Mouse (Mus musculus): Measurements from ENCODE around the gene Rtkn2.
A peak's percentile ranks its signal among the peaks of the same experiment; 100 is the strongest.

Rtkn2 gene

DNA sequence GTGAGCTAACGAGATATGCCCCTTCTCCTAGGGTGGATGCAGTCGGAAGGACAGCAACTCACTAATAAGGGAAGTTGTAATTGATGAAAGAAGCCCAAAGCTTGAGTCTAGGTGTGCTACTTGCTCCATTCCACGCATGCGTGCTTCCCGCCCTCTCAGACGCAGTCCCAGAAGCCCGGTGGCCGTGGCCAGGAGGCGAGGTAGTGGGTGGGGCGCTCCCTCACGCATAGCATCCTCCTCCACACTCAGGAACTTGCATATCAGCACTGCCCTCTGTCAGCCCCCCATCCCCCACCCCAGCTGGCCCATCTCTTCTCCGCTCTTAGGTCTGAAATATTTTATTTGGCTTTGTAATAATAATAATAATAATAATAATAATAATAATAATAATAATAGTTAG is 16.0 kb downstream of the Rtkn2 start:
- DNase-seq (ENCODE audit: low spot score in 2 of 2) = no peak

- DNase-seq (ENCODE audit: low spot score in 2 of 2) = peak in 1 of 2 experiments; percentile 56
Observed at GRCm38 (mm10) chr10:67996171-67996570, 16.8 kb downstream of the Rtkn2 start.

DNA sequence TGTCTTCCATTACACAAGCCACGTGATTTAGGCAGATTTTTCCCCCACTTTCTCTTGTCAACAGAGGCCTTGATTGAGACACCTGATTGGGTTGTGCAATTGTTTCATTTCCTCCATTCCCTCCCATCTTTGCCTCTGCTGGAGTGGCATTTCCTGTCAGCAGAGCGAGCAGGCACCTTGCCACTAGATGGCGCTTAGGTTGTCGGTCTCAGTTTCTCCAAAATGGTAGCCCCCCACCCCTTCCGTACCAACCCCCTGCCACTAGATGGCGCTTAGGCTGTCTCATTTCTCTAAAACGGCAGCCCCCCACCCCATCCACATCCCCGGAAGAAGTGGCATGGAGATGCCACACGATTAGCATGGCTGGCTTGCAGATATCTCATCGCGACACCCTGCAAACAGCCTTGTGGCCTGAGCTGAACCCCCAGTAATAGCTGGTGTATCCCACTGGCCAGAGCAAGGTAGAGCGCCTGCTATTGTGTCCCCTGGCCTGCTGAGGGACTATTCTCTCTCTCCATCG is 18.8 kb downstream of the Rtkn2 start:
- DNase-seq (ENCODE audit: low spot score in 2 of 2) = peak; percentile 62 to 71

- DNase-seq (ENCODE audit: low spot score in 2 of 2) = no peak
Observed at GRCm38 (mm10) chr10:67999170-67999569, 19.8 kb downstream of the Rtkn2 start.

GRCm38 (mm10) chr10:68001456-68001855 is 22.1 kb downstream of the Rtkn2 start:
- DNase-seq (ENCODE audit: low spot score in 2 of 2) = no peak

DNA sequence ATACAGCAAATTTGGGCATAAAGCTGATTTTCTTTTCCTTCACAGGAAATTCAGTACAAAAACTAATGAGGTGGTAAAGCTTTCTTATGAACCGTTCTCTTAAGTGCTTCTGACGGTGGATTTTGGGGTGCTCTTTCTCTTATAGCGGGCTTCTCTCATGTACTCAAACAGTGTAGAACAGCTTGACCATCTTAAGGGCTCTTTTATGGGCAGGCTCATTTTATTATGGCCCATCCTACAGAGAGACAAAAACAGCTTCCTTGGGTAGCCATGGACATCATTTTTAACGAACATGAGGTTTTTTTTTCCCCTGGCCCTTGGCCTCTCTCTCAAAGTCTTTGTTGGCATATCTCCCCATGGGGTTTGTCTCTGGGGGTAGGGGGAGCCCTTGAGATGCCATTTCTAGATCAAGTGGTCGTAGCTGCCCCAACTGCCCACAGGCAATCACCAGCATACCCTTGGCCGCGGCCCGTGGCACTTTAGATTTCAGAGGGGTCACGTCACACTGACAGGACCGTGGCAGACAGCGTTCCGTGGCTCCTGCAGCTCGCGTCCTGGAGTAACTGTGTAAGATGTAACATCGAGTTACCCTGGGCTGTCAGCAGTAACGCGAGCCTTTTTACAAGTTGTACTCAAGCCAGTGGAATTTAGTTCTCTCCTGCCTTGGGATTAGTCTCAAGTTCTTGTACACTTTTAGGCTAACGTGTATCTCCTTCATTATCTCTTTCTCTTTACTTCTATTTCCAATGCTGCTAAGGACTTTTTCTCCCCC is 24.5 kb downstream of the Rtkn2 start:
- DNase-seq (ENCODE audit: low spot score in 2 of 2) = no peak

GRCm38 (mm10) chr10:68005404-68005803 is 26.0 kb downstream of the Rtkn2 start:
- no peak for DNase-seq (ENCODE audit: low spot score in 2 of 2)

DNA sequence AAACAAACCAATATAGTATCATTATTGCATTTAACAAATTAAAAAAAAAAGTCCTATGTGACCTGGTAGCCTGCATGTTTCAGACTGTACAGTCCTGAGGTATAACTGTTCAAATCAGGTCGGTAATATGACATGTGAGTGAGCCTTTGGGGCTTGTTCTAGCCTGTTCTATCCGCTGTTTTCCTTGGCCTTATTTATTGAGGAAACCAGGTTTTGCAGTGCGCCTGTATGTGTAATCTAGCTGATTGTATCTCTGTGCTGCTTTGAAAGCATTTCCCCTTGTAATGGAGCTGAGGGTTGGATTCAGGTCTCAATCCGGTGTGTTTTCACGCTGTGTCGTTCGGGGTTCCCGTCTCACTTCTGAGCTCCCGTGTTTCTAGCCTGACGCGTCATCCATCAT is 27.1 kb downstream of the Rtkn2 start:
- DNase-seq (ENCODE audit: low spot score in 2 of 2) = no peak

GRCm38 (mm10) chr10:68007103-68007502 is 27.7 kb downstream of the Rtkn2 start:
- DNase-seq (ENCODE audit: low spot score in 2 of 2) = no peak

- peak; percentile 36 to 53 for DNase-seq (ENCODE audit: low spot score in 2 of 2)
Observed at GRCm38 (mm10) chr10:68008198-68008955, 29.0 kb downstream of the Rtkn2 start.

- DNase-seq (ENCODE audit: low spot score in 2 of 2) = no peak
Observed at GRCm38 (mm10) chr10:68009301-68009700, 29.9 kb downstream of the Rtkn2 start.

DNA sequence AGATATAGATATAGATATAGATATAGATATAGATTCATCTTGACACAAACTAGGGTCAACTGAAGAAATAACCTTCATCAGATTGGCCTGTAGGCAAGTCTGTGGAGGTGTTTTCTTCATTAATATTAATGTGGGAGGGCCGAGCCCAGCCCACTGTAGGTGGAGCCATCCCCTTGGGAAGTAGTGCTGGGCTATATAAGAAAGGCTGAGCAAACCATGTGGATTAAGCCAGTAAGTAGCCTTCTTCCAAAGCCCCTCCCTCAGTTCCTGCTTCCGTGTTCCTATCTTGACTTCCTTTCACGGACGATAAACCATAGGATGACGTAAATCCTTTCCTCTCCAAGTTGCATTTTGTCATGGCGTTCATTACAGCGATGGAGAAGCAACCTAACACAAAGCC is 30.5 kb downstream of the Rtkn2 start:
- no peak for DNase-seq (ENCODE audit: low spot score in 2 of 2)

GRCm38 (mm10) chr10:68013137-68013536 is 33.8 kb downstream of the Rtkn2 start:
- no peak for DNase-seq (ENCODE audit: low spot score in 2 of 2)

DNA sequence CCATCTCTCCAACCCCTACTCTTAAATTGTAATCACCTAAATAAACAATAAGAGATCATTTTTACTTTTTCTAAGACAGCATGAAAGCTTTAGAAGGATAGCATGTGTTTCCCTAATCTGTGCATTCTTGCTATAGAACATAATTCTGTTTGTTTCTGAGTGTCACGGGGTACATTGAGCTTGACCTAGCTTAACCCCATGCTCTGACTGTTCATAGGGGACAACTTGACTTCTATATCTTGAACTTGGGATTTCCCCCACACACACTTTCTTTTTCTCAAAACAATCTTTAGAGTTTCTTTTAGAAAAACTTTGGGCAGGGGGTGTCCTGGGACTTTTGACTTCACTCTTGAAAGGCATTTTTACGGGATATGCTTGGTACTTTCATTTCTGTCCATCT is 41.4 kb downstream of the Rtkn2 start:
- DNase-seq (ENCODE audit: low spot score in 2 of 2) = no peak

DNA sequence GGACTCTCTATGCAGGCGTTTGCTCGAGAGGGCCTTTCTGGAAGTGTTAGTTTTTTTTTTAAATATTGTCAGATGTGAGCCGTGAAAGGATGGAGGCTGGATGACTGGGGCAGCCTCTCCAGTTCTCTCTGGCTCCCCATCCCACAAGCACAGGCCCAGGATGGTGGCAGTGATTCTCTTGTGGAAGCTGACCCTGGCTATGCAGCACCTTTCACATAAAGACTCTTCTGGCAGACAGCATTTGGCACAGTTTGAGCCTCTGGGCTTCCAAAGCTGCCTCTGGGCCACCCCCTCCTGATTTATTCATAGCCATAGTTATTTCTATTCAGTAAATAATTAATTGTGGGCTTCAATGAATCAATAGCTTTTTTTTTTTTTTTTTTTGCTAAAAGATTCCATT is 46.3 kb downstream of the Rtkn2 start:
- no peak for DNase-seq (ENCODE audit: low spot score in 2 of 2)

- no peak for DNase-seq (ENCODE audit: low spot score in 2 of 2)
Observed at GRCm38 (mm10) chr10:68028327-68029080, 49.1 kb downstream of the Rtkn2 start.

GRCm38 (mm10) chr10:68029081-68029626 is 49.8 kb downstream of the Rtkn2 start:
- DNase-seq (ENCODE audit: low spot score in 2 of 2) = no peak

- DNase-seq (ENCODE audit: low spot score in 2 of 2) = no peak
Observed at GRCm38 (mm10) chr10:68030027-68030426, 50.7 kb downstream of the Rtkn2 start.

GRCm38 (mm10) chr10:68035707-68036367 is 56.5 kb downstream of the Rtkn2 start:
- DNase-seq (ENCODE audit: low spot score in 2 of 2) = peak; percentile 8 to 18

GRCm38 (mm10) chr10:68036368-68036980 is 57.1 kb downstream of the Rtkn2 start:
- DNase-seq (ENCODE audit: low spot score in 2 of 2) = no peak

All from right cerebral cortex, adult 2 months (tissue).